Mouse (Mus musculus) liver, embryonic 15.5 days (tissue): ENCODE data around the gene Igsf10. TPM values are rescaled to one million over a fixed set of nuclear protein-coding genes. Genes with fewer than 3 reads are reported as not detected.
A peak's percentile ranks its signal among the peaks of the same experiment; 100 is the strongest.
"Not testable (repeated sequence)": the region's sequence is repeated elsewhere in the genome, so short reads cannot be mapped to it uniquely, and the experiment has no call there.

Source experiments
- ATAC-seq: fragments of 200-750 bp; cut with Nextera tagmentation; 2 replicates; pipeline ENCODE4 v1.8.0; 2017; ENCODE audit warnings: moderate number of reproducible peaks, mild to moderate bottlenecking, moderate library complexity; ENCODE audit not compliant: insufficient read depth
- H3K27ac ChIP-seq: fragments of 300-500 bp; sonication (generic); replicated peaks from 2 replicates; pipeline ENCODE4 v1.5.1; 2015; ENCODE audit warnings: mild to moderate bottlenecking, inconsistent platforms
- H3K27me3 ChIP-seq: fragments of 300-500 bp; sonication (generic); 2 replicates; pipeline ENCODE4 v1.6.1; 2015; ENCODE audit warnings: mild to moderate bottlenecking, inconsistent platforms
- H3K36me3 ChIP-seq: fragments of 300-500 bp; sonication (generic); replicated peaks from 2 replicates; pipeline ENCODE4 v1.6.1; 2015; ENCODE audit warnings: moderate library complexity, mild to moderate bottlenecking, inconsistent platforms
- H3K4me1 ChIP-seq: fragments of 300-500 bp; sonication (generic); replicated peaks from 2 replicates; pipeline ENCODE4 v1.6.1; 2015; ENCODE audit warnings: inconsistent platforms
- H3K4me2 ChIP-seq: fragments of 300-500 bp; sonication (generic); 2 replicates; pipeline ENCODE4 v1.6.1; 2015; ENCODE audit warnings: moderate library complexity, mild to moderate bottlenecking, inconsistent platforms
- H3K4me3 ChIP-seq: fragments of 300-500 bp; sonication (generic); replicated peaks from 2 replicates; pipeline ENCODE4 v1.5.1; 2015; ENCODE audit warnings: mild to moderate bottlenecking, inconsistent platforms
- H3K9ac ChIP-seq: fragments of 300-500 bp; sonication (generic); 2 replicates; pipeline ENCODE4 v1.6.1; 2015; ENCODE audit warnings: moderate library complexity, mild to moderate bottlenecking, inconsistent platforms
- H3K9me3 ChIP-seq: fragments of 300-500 bp; sonication (generic); replicated peaks from 2 replicates; pipeline ENCODE4 v1.6.1; 2016; ENCODE audit warnings: inconsistent platforms
- WGBS: fragments of 180-500 bp; shearing (Covaris S2); methylation state at CpG from one replicate; pipeline ENCODE4 v1.1.7; 2015; ENCODE audit warnings: mixed read lengths; ENCODE audit not compliant: insufficient replicate concordance; 5-methylcytosine and 5-hydroxymethylcytosine counted together
- polyA plus RNA-seq: library from polyadenylated mRNA; unstranded; fragments of >200 nt; fragmentation: Nextera tagmentation; extraction: Ambion mirVana; gene quantifications from 2 replicates; pipeline ENCODE4 v1.2.1, GENCODE M21; 2015

Igsf10 gene
- 0.60 and 0.61 TPM in 2 replicates for polyA plus RNA-seq

- peak within 1 kb of the TSS; percentile 50 for H3K4me3 ChIP-seq
- peak within 1 kb of the TSS; percentile 68 for H3K4me2 ChIP-seq
- H3K27ac ChIP-seq: no peak within 1 kb of the TSS
- 3% methylated on average over 22 of the region's 23 CpGs for WGBS
- H3K9ac ChIP-seq: peak within 1 kb of the TSS; percentile 25; the same call in 1 of the 2 replicates
- peaks cover 4% of the 10 kb centered on the region; the same call in 1 of the 2 replicates for H3K4me1 ChIP-seq
- no peaks in the 10 kb centered on the region for H3K27me3 ChIP-seq
- H3K9me3 ChIP-seq: no peaks in the 10 kb centered on the region
- H3K36me3 ChIP-seq: no peaks in the 10 kb centered on the region
- 0 out of 2 replicates have a peak, but pooled peaks have one; percentile 22 for ATAC-seq
Observed at GRCm38 (mm10) chr3:59344065-59344905, at the start of gene Igsf10. Gene Igsf10 (minus strand): TSS chr3:59344394.

- H3K27ac ChIP-seq: no peak overlapping the region
- H3K4me2 ChIP-seq: no peak overlapping the region
- no peaks in the 10 kb centered on the region for H3K27me3 ChIP-seq
- WGBS: 47% methylated on average over 1 of the region's 1 CpGs
- H3K36me3 ChIP-seq: no peaks in the 10 kb centered on the region
- no peak overlapping the region for H3K9ac ChIP-seq
- no peak overlapping the region for H3K4me3 ChIP-seq
- H3K4me1 ChIP-seq: no peaks in the 10 kb centered on the region
- no peak for ATAC-seq
- no peaks in the 10 kb centered on the region for H3K9me3 ChIP-seq
Observed at GRCm38 (mm10) chr3:59385553-59385952, 41.4 kb upstream of the Igsf10 start.

GRCm38 (mm10) chr3:59385000-59385399 lies 40.8 kb upstream of the Igsf10 start:
- H3K4me1 ChIP-seq: no peaks in the 10 kb centered on the region
- ATAC-seq: no peak
- no peaks in the 10 kb centered on the region for H3K36me3 ChIP-seq
- H3K27me3 ChIP-seq: no peaks in the 10 kb centered on the region
- no peak overlapping the region for H3K9ac ChIP-seq
- no peak overlapping the region for H3K27ac ChIP-seq
- H3K9me3 ChIP-seq: no peaks in the 10 kb centered on the region
- no peak overlapping the region for H3K4me2 ChIP-seq
- H3K4me3 ChIP-seq: no peak overlapping the region
- WGBS: 63% methylated on average over 3 of the region's 3 CpGs

GRCm38 (mm10) chr3:59384321-59384720 lies 40.1 kb upstream of the Igsf10 start:
- WGBS: 43% methylated on average over 2 of the region's 2 CpGs
- no peak overlapping the region for H3K27ac ChIP-seq

GRCm38 (mm10) chr3:59378791-59379190 lies 34.6 kb upstream of the Igsf10 start:
- not testable (repeated sequence) for H3K9me3 ChIP-seq, H3K36me3 ChIP-seq, H3K27ac ChIP-seq, H3K27me3 ChIP-seq, H3K4me2 ChIP-seq, H3K9ac ChIP-seq, H3K4me1 ChIP-seq, H3K4me3 ChIP-seq, ATAC-seq
- 57% methylated on average over 1 of the region's 1 CpGs for WGBS

More at GRCm38 (mm10) chr3:59384321-59384720, 40.1 kb upstream of the Igsf10 start:
- no peaks in the 10 kb centered on the region for H3K9me3 ChIP-seq
- no peaks in the 10 kb centered on the region for H3K36me3 ChIP-seq
- no peak for ATAC-seq
- no peak overlapping the region for H3K9ac ChIP-seq
- no peaks in the 10 kb centered on the region for H3K27me3 ChIP-seq
- no peak overlapping the region for H3K4me3 ChIP-seq
- H3K4me1 ChIP-seq: no peaks in the 10 kb centered on the region
- no peak overlapping the region for H3K4me2 ChIP-seq

GRCm38 (mm10) chr3:59361895-59362294 lies 17.7 kb upstream of the Igsf10 start:
- Histone ChIP-seq H3K9ac (no peak overlapping the region), H3K4me3 (no peak overlapping the region), H3K4me1 (no peaks in the 10 kb centered on the region), H3K36me3 (no peaks in the 10 kb centered on the region), H3K27ac (no peak overlapping the region), H3K9me3 (no peaks in the 10 kb centered on the region), H3K27me3 (no peaks in the 10 kb centered on the region), H3K4me2 (no peak overlapping the region)
- ATAC-seq: no peak
- WGBS: 74% methylated on average over 1 of the region's 1 CpGs

GRCm38 (mm10) chr3:59360102-59360501 lies 15.9 kb upstream of the Igsf10 start:
- no peaks in the 10 kb centered on the region for H3K9me3 ChIP-seq
- H3K27me3 ChIP-seq: no peaks in the 10 kb centered on the region
- H3K4me2 ChIP-seq: no peak overlapping the region
- no peak overlapping the region for H3K4me3 ChIP-seq
- H3K4me1 ChIP-seq: no peaks in the 10 kb centered on the region
- ATAC-seq: no peak
- no peaks in the 10 kb centered on the region for H3K36me3 ChIP-seq
- H3K27ac ChIP-seq: no peak overlapping the region
- no peak overlapping the region for H3K9ac ChIP-seq

- Histone ChIP-seq H3K4me3 (no peak overlapping the region), H3K27ac (no peak overlapping the region), H3K36me3 (no peaks in the 10 kb centered on the region), H3K9ac (no peak overlapping the region), H3K27me3 (no peaks in the 10 kb centered on the region), H3K4me2 (no peak overlapping the region), H3K9me3 (no peaks in the 10 kb centered on the region), H3K4me1 (no peaks in the 10 kb centered on the region)
- no peak for ATAC-seq
- 62% methylated on average over 3 of the region's 3 CpGs for WGBS
Observed at GRCm38 (mm10) chr3:59354156-59354555, 10.0 kb upstream of the Igsf10 start.

GRCm38 (mm10) chr3:59351768-59352167 lies 7.6 kb upstream of the Igsf10 start:
- Histone ChIP-seq H3K9ac (no peak overlapping the region), H3K4me1 (no peaks in the 10 kb centered on the region), H3K27me3 (no peaks in the 10 kb centered on the region), H3K36me3 (no peaks in the 10 kb centered on the region), H3K4me2 (no peak overlapping the region), H3K9me3 (no peaks in the 10 kb centered on the region), H3K27ac (no peak overlapping the region), H3K4me3 (no peak overlapping the region)
- no peak for ATAC-seq

GRCm38 (mm10) chr3:59343026-59343425 lies 1.2 kb downstream of the Igsf10 start:
- Histone ChIP-seq H3K9ac (no peak overlapping the region), H3K9me3 (no peaks in the 10 kb centered on the region), H3K4me2 (no peak overlapping the region), H3K4me3 (no peak overlapping the region), H3K4me1 (peaks cover 4% of the 10 kb centered on the region; the same call in 1 of the 2 replicates), H3K27me3 (no peaks in the 10 kb centered on the region), H3K27ac (no peak overlapping the region), H3K36me3 (no peaks in the 10 kb centered on the region)
- WGBS: 59% methylated on average over 4 of the region's 4 CpGs
- ATAC-seq: no peak

- peaks cover 4% of the 10 kb centered on the region; the same call in 1 of the 2 replicates for H3K4me1 ChIP-seq
- no peak overlapping the region for H3K27ac ChIP-seq
- no peaks in the 10 kb centered on the region for H3K27me3 ChIP-seq
- ATAC-seq: no peak
- H3K9ac ChIP-seq: no peak overlapping the region
- H3K4me3 ChIP-seq: no peak overlapping the region
- H3K36me3 ChIP-seq: no peaks in the 10 kb centered on the region
- no peak overlapping the region for H3K4me2 ChIP-seq
- no peaks in the 10 kb centered on the region for H3K9me3 ChIP-seq
- WGBS: 45% methylated on average over 11 of the region's 11 CpGs
Observed at GRCm38 (mm10) chr3:59341647-59342427, 2.4 kb downstream of the Igsf10 start.
